Mouse (Mus musculus) lung, adult 2 months (tissue): ENCODE data around the gene Ccdc86.

Experiments used
- CTCF ChIP-seq: fragments of 200-500 bp; IDR thresholded peaks from 2 replicates; pipeline ENCODE4 v1.5.1; 2011; ENCODE audit warnings: mild to moderate bottlenecking, low read length, control low read depth; ENCODE audit not compliant: insufficient read depth
- POLR2A ChIP-seq: fragments of 200-500 bp; IDR thresholded peaks from 2 replicates; pipeline ENCODE4 v1.6.1; 2011; ENCODE audit warnings: low read depth, mild to moderate bottlenecking, control low read depth, low read length, borderline replicate concordance; ENCODE audit errors: extremely low read depth

GRCm38 (mm10) chr19:10959978-10960346 is 10.9 kb upstream of the Ccdc86 start:
- TF ChIP-seq CTCF (no peak), POLR2A (no peak)
